Comparison of ENCODE assay signal across 10 mouse cellular contexts in genomic region chr9:61404615-61404980, GRCm38 (mm10). TPM values are rescaled to one million over a fixed set of nuclear protein-coding genes. Genes with fewer than 3 reads are reported as not detected.
DNase-seq lines count a peak whose midpoint lies in the region; ATAC-seq and TF ChIP-seq lines count a peak whose summit lies in the region.
"Had no signal": no experiment of that assay in that cellular context is flagged by ENCODE, and none has a peak within 500 bp of the region (broad histone marks: within the 10 kb centered on the region; RNA-seq: fewer than 3 reads in every experiment).

No protein-coding gene starts in this region.

- intact Hi-C loops in heart, postnatal 25 days (cut with DNase I), result no loop called here

- no peak overlapping the region for H3K4me2 ChIP-seq in heart, postnatal 0 days (ENCODE audit: low read depth, low read length)
- peak overlapping the region; percentile 40; the same call in 1 of the 2 replicates for H3K4me2 ChIP-seq in embryonic facial prominence, embryonic 15.5 days (replicated peaks)
- H3K4me2 ChIP-seq in hindbrain, embryonic 16.5 days (ENCODE audit: low read length), result peak overlapping the region; percentile 46; the same call in 1 of the 2 replicates
- peak overlapping the region; percentile 45 for H3K4me2 ChIP-seq in midbrain, embryonic 15.5 days

- no peak for DNase-seq in heart, postnatal 0 days (ENCODE audit: low spot score)
- DNase-seq in heart, postnatal 25 days (ENCODE audit: low spot score), result no peak
- no peak for DNase-seq in yolk sac, embryonic 10.5 days (ENCODE audit: low spot score)
- DNase-seq in layer of hippocampus, postnatal 10 days (ENCODE audit: low spot score in 2 of 2), result no peak
- DNase-seq in spleen, postnatal 4 days (ENCODE audit: low spot score in 2 of 2), result no peak

- peaks cover 95% of the 10 kb centered on the region for H3K27me3 ChIP-seq in heart, postnatal 0 days (ENCODE audit: control insufficient read depth, insufficient read depth, low read length)
- peaks cover 7% of the 10 kb centered on the region for H3K27me3 ChIP-seq in embryonic facial prominence, embryonic 15.5 days
- no peaks in the 10 kb centered on the region for H3K27me3 ChIP-seq in hindbrain, embryonic 16.5 days (replicated peaks; ENCODE audit: control insufficient read depth, insufficient read depth, low read length)
- no peaks in the 10 kb centered on the region for H3K27me3 ChIP-seq in midbrain, embryonic 15.5 days (replicated peaks)

- 0 out of 2 replicates have a peak overlapping the region, but pooled peaks have one; percentile 18 for H3K9ac ChIP-seq in heart, postnatal 0 days (replicated peaks; ENCODE audit: low read depth, low read length)
- no peak overlapping the region for H3K9ac ChIP-seq in embryonic facial prominence, embryonic 15.5 days
- peak overlapping the region; percentile 32 for H3K9ac ChIP-seq in hindbrain, embryonic 16.5 days (ENCODE audit: low read depth, low read length)
- peak overlapping the region; percentile 11; the same call in 1 of the 2 replicates for H3K9ac ChIP-seq in midbrain, embryonic 15.5 days

- H3K9me3 ChIP-seq in heart, postnatal 0 days (replicated peaks; ENCODE audit: control insufficient read depth, low read length), result no peaks in the 10 kb centered on the region
- H3K9me3 ChIP-seq in embryonic facial prominence, embryonic 15.5 days (replicated peaks), result no peaks in the 10 kb centered on the region
- H3K9me3 ChIP-seq in hindbrain, embryonic 16.5 days (ENCODE audit: control insufficient read depth, low read length), result no peaks in the 10 kb centered on the region
- no peaks in the 10 kb centered on the region for H3K9me3 ChIP-seq in midbrain, embryonic 15.5 days

- H3K4me1 ChIP-seq in heart, postnatal 0 days (ENCODE audit: control insufficient read depth, insufficient read depth), result peaks cover 4% of the 10 kb centered on the region; the same call in 1 of the 2 replicates
- H3K4me1 ChIP-seq in embryonic facial prominence, embryonic 15.5 days, result peaks cover 63% of the 10 kb centered on the region
- peaks cover 53% of the 10 kb centered on the region for H3K4me1 ChIP-seq in hindbrain, embryonic 16.5 days (ENCODE audit: control insufficient read depth, insufficient read depth, low read depth, low read length)
- H3K4me1 ChIP-seq in midbrain, embryonic 15.5 days, result peaks cover 64% of the 10 kb centered on the region

- H3K36me3 ChIP-seq in heart, postnatal 0 days (replicated peaks; ENCODE audit: control insufficient read depth, insufficient read depth, low read length), result peaks cover 24% of the 10 kb centered on the region; the same call in 1 of the 2 replicates
- H3K36me3 ChIP-seq in embryonic facial prominence, embryonic 15.5 days, result peaks cover 66% of the 10 kb centered on the region
- peaks cover 23% of the 10 kb centered on the region for H3K36me3 ChIP-seq in hindbrain, embryonic 16.5 days (ENCODE audit: control insufficient read depth, insufficient read depth, low read length)
- peaks cover 16% of the 10 kb centered on the region for H3K36me3 ChIP-seq in midbrain, embryonic 15.5 days (replicated peaks)

- TF ChIP-seq CTCF in heart, postnatal 0 days (IDR thresholded peaks at IDR 0.05; ENCODE audit: low read depth), result no peak

- no peak overlapping the region for H3K4me3 ChIP-seq in heart, postnatal 0 days (ENCODE audit: low read depth, low read length)
- no peak overlapping the region for H3K4me3 ChIP-seq in embryonic facial prominence, embryonic 15.5 days (replicated peaks)
- no peak overlapping the region for H3K4me3 ChIP-seq in hindbrain, embryonic 16.5 days (ENCODE audit: low read length)
- H3K4me3 ChIP-seq in midbrain, embryonic 15.5 days, result no peak overlapping the region

- TF ChIP-seq EP300 in heart, postnatal 0 days (IDR thresholded peaks at IDR 0.05; ENCODE audit: low read depth), result no peak

- no peak overlapping the region for H3K27ac ChIP-seq in heart, postnatal 0 days (ENCODE audit: low read depth)
- peak overlapping the region; percentile 36 for H3K27ac ChIP-seq in embryonic facial prominence, embryonic 15.5 days (replicated peaks)
- H3K27ac ChIP-seq in hindbrain, embryonic 16.5 days (ENCODE audit: low read depth, low read length), result peak overlapping the region; percentile 78
- H3K27ac ChIP-seq in midbrain, embryonic 15.5 days, result peak overlapping the region; percentile 73
- H3K27ac ChIP-seq: left cerebral cortex, adult 2 months; macrophage had no signal

- ATAC-seq in heart, postnatal 0 days (ENCODE audit: insufficient read depth, low read depth), result no peak
- 0 out of 2 replicates have a peak, but pooled peaks have one; percentile 17 for ATAC-seq in embryonic facial prominence, embryonic 15.5 days (ENCODE audit: insufficient number of reproducible peaks, low FRiP score, low TSS enrichment, low read depth)
- 0 out of 2 replicates have a peak, but pooled peaks have one; percentile 3 for ATAC-seq in hindbrain, embryonic 16.5 days
- peak; percentile 51 for ATAC-seq in midbrain, embryonic 15.5 days (replicated peaks)

- 71% methylated on average over 3 of the region's 3 CpGs for WGBS in heart, postnatal 0 days
- 34% methylated on average over 3 of the region's 3 CpGs for WGBS in embryonic facial prominence, embryonic 15.5 days
- WGBS in hindbrain, embryonic 16.5 days, result 23% methylated on average over 3 of the region's 3 CpGs
- WGBS in midbrain, embryonic 15.5 days, result 12% methylated on average over 3 of the region's 3 CpGs

RNA-seq across cellular contexts. Expression of gene Tle3, which starts 32.4 kb away (rescaled TPM):
- total RNA-seq in heart, postnatal 0 days (2014; rRNA removed; ENCODE audit: low replicate concordance), result 22.8 and 33.8 TPM in 2 replicates
- 4.5 and 4.9 TPM in 2 replicates for polyA plus RNA-seq in heart, postnatal 0 days (2015; fragmentation: Nextera tagmentation; extraction: Ambion mirVana)
- 10 to 100 TPM; 15.5 to 17.4 TPM for total RNA-seq in heart, postnatal 25 days (2021)
- 35.3 and 36.0 TPM in 2 replicates for polyA plus RNA-seq in embryonic facial prominence, embryonic 15.5 days (2015; fragmentation: Nextera tagmentation; extraction: Ambion mirVana)
- 19.5 and 23.0 TPM in 2 replicates for polyA plus RNA-seq in hindbrain, embryonic 16.5 days (2015; fragmentation: Nextera tagmentation; extraction: Ambion mirVana)
- polyA plus RNA-seq in midbrain, embryonic 15.5 days (2015; fragmentation: Nextera tagmentation; extraction: Ambion mirVana), result 34.9 and 39.1 TPM in 2 replicates
- total RNA-seq in layer of hippocampus, postnatal 10 days (2021), result 10 to 100 TPM; 63.2 to 72.5 TPM
